Mouse (Mus musculus): Measurements from ENCODE around the gene Gm5901. TPM values are rescaled to one million over a fixed set of nuclear protein-coding genes. Genes with fewer than 3 reads are reported as not detected.

The Gm5901 gene
- polyA plus RNA-seq, 1 experiment from 2014 or later, result not detected

- H3K4me2 ChIP-seq (replicated peaks), result no peak overlapping the region
- H3K9me3 ChIP-seq (ENCODE audit: control insufficient read depth, low read length), result no peaks in the 10 kb centered on the region
- H3K36me3 ChIP-seq (replicated peaks; ENCODE audit: control insufficient read depth, insufficient read depth), result peaks cover 25% of the 10 kb centered on the region
- no peak overlapping the region for H3K4me3 ChIP-seq (replicated peaks; ENCODE audit: low read length)
- DNase-seq (ENCODE audit: low spot score), result no peak
- no peak for ATAC-seq (ENCODE audit: low FRiP score)
- H3K27ac ChIP-seq, result no peak overlapping the region
- H3K9ac ChIP-seq, result no peak overlapping the region
- H3K4me1 ChIP-seq (replicated peaks; ENCODE audit: control insufficient read depth, insufficient read depth, low read length), result no peaks in the 10 kb centered on the region
- WGBS, result 93% methylated on average over 4 of the region's 4 CpGs
- no peaks in the 10 kb centered on the region for H3K27me3 ChIP-seq (ENCODE audit: control insufficient read depth, insufficient read depth, low read length)
These were observed 6.3 kb upstream of the Gm5901 start for GRCm38 (mm10) chr7:105368521-105368920.

GRCm38 (mm10) chr7:105372912-105373311 lies 1.9 kb upstream of the Gm5901 start:
- no peaks in the 10 kb centered on the region for H3K27me3 ChIP-seq (ENCODE audit: control insufficient read depth, insufficient read depth, low read length)
- ATAC-seq (ENCODE audit: low FRiP score) (no peak), DNase-seq (ENCODE audit: low spot score) (no peak)
- H3K9ac ChIP-seq, result no peak overlapping the region
- WGBS, result 100% methylated on average over 1 of the region's 1 CpGs
- H3K9me3 ChIP-seq (ENCODE audit: control insufficient read depth, low read length), result no peaks in the 10 kb centered on the region
- H3K4me3 ChIP-seq (replicated peaks; ENCODE audit: low read length), result no peak overlapping the region
- H3K4me1 ChIP-seq (replicated peaks; ENCODE audit: control insufficient read depth, insufficient read depth, low read length), result no peaks in the 10 kb centered on the region
- no peak overlapping the region for H3K27ac ChIP-seq
- no peak overlapping the region for H3K4me2 ChIP-seq (replicated peaks)
- peaks cover 63% of the 10 kb centered on the region for H3K36me3 ChIP-seq (replicated peaks; ENCODE audit: control insufficient read depth, insufficient read depth)

GRCm38 (mm10) chr7:105373509-105373908 lies 1.3 kb upstream of the Gm5901 start:
- no peaks in the 10 kb centered on the region for H3K9me3 ChIP-seq (ENCODE audit: control insufficient read depth, low read length)
- no peak overlapping the region for H3K4me2 ChIP-seq (replicated peaks)
- WGBS, result 92% methylated on average over 4 of the region's 4 CpGs
- no peak overlapping the region for H3K27ac ChIP-seq
- no peak overlapping the region for H3K4me3 ChIP-seq (replicated peaks; ENCODE audit: low read length)
- H3K27me3 ChIP-seq (ENCODE audit: control insufficient read depth, insufficient read depth, low read length), result no peaks in the 10 kb centered on the region
- H3K9ac ChIP-seq, result no peak overlapping the region
- no peaks in the 10 kb centered on the region for H3K4me1 ChIP-seq (replicated peaks; ENCODE audit: control insufficient read depth, insufficient read depth, low read length)
- peaks cover 69% of the 10 kb centered on the region for H3K36me3 ChIP-seq (replicated peaks; ENCODE audit: control insufficient read depth, insufficient read depth)
- ATAC-seq (ENCODE audit: low FRiP score), result no peak
- no peak for DNase-seq (ENCODE audit: low spot score)

- no peak overlapping the region for H3K4me2 ChIP-seq (replicated peaks)
- no peak for DNase-seq (ENCODE audit: low spot score)
- H3K36me3 ChIP-seq (replicated peaks; ENCODE audit: control insufficient read depth, insufficient read depth), result peaks cover 74% of the 10 kb centered on the region
- H3K9me3 ChIP-seq (ENCODE audit: control insufficient read depth, low read length), result no peaks in the 10 kb centered on the region
- H3K4me3 ChIP-seq (replicated peaks; ENCODE audit: low read length), result no peak overlapping the region
- H3K4me1 ChIP-seq (replicated peaks; ENCODE audit: control insufficient read depth, insufficient read depth, low read length), result no peaks in the 10 kb centered on the region
- H3K9ac ChIP-seq, result no peak overlapping the region
- WGBS, result 99% methylated on average over 3 of the region's 3 CpGs
- no peak overlapping the region for H3K27ac ChIP-seq
- no peak for ATAC-seq (ENCODE audit: low FRiP score)
- no peaks in the 10 kb centered on the region for H3K27me3 ChIP-seq (ENCODE audit: control insufficient read depth, insufficient read depth, low read length)
These were observed 862 bp upstream of the Gm5901 start for GRCm38 (mm10) chr7:105373976-105374375.

- WGBS, result 98% methylated on average over 3 of the region's 3 CpGs
- Histone ChIP-seq H3K36me3 (replicated peaks; ENCODE audit: control insufficient read depth, insufficient read depth) (peaks cover 95% of the 10 kb centered on the region), H3K27me3 (ENCODE audit: control insufficient read depth, insufficient read depth, low read length) (no peaks in the 10 kb centered on the region), H3K27ac (no peak overlapping the region), H3K9ac (no peak overlapping the region), H3K9me3 (ENCODE audit: control insufficient read depth, low read length) (no peaks in the 10 kb centered on the region), H3K4me3 (replicated peaks; ENCODE audit: low read length) (no peak overlapping the region), H3K4me1 (replicated peaks; ENCODE audit: control insufficient read depth, insufficient read depth, low read length) (no peaks in the 10 kb centered on the region), H3K4me2 (replicated peaks) (no peak overlapping the region)
- DNase-seq (ENCODE audit: low spot score) (no peak), ATAC-seq (ENCODE audit: low FRiP score) (no peak)
These were observed 5.5 kb downstream of the Gm5901 start for GRCm38 (mm10) chr7:105380329-105380728.

- H3K36me3 ChIP-seq (replicated peaks; ENCODE audit: control insufficient read depth, insufficient read depth), result peaks cover 75% of the 10 kb centered on the region
- 98% methylated on average over 2 of the region's 2 CpGs for WGBS
- no peak for DNase-seq (ENCODE audit: low spot score)
- no peak overlapping the region for H3K27ac ChIP-seq
- no peak overlapping the region for H3K9ac ChIP-seq
- ATAC-seq (ENCODE audit: low FRiP score), result no peak
- no peaks in the 10 kb centered on the region for H3K9me3 ChIP-seq (ENCODE audit: control insufficient read depth, low read length)
- no peak overlapping the region for H3K4me3 ChIP-seq (replicated peaks; ENCODE audit: low read length)
- no peak overlapping the region for H3K4me2 ChIP-seq (replicated peaks)
- H3K27me3 ChIP-seq (ENCODE audit: control insufficient read depth, insufficient read depth, low read length), result no peaks in the 10 kb centered on the region
- H3K4me1 ChIP-seq (replicated peaks; ENCODE audit: control insufficient read depth, insufficient read depth, low read length), result no peaks in the 10 kb centered on the region
These were observed 12.9 kb downstream of the Gm5901 start for GRCm38 (mm10) chr7:105387696-105388095.

- no peak for DNase-seq (ENCODE audit: low spot score)
- Histone ChIP-seq H3K4me1 (replicated peaks; ENCODE audit: control insufficient read depth, insufficient read depth, low read length) (no peaks in the 10 kb centered on the region), H3K27ac (no peak overlapping the region), H3K4me2 (replicated peaks) (no peak overlapping the region), H3K9ac (no peak overlapping the region), H3K36me3 (replicated peaks; ENCODE audit: control insufficient read depth, insufficient read depth) (peaks cover 50% of the 10 kb centered on the region), H3K27me3 (ENCODE audit: control insufficient read depth, insufficient read depth, low read length) (no peaks in the 10 kb centered on the region), H3K9me3 (ENCODE audit: control insufficient read depth, low read length) (no peaks in the 10 kb centered on the region), H3K4me3 (replicated peaks; ENCODE audit: low read length) (no peak overlapping the region)
- 100% methylated on average over 2 of the region's 2 CpGs for WGBS
- ATAC-seq (ENCODE audit: low FRiP score), result no peak
These were observed 15.4 kb downstream of the Gm5901 start for GRCm38 (mm10) chr7:105390236-105390635.

GRCm38 (mm10) chr7:105394606-105395005 lies 19.8 kb downstream of the Gm5901 start:
- Histone ChIP-seq H3K4me2 (replicated peaks) (no peak overlapping the region), H3K27me3 (ENCODE audit: control insufficient read depth, insufficient read depth, low read length) (no peaks in the 10 kb centered on the region), H3K9ac (no peak overlapping the region), H3K36me3 (replicated peaks; ENCODE audit: control insufficient read depth, insufficient read depth) (peaks cover 11% of the 10 kb centered on the region), H3K4me3 (replicated peaks; ENCODE audit: low read length) (no peak overlapping the region), H3K27ac (no peak overlapping the region), H3K4me1 (replicated peaks; ENCODE audit: control insufficient read depth, insufficient read depth, low read length) (peaks cover 10% of the 10 kb centered on the region), H3K9me3 (ENCODE audit: control insufficient read depth, low read length) (no peaks in the 10 kb centered on the region)
- ATAC-seq (ENCODE audit: low FRiP score) (no peak), DNase-seq (ENCODE audit: low spot score) (no peak)
- 85% methylated on average over 1 of the region's 1 CpGs for WGBS

- DNase-seq (ENCODE audit: low spot score), result no peak
- Histone ChIP-seq H3K27me3 (ENCODE audit: control insufficient read depth, insufficient read depth, low read length) (no peaks in the 10 kb centered on the region), H3K4me1 (replicated peaks; ENCODE audit: control insufficient read depth, insufficient read depth, low read length) (peaks cover 10% of the 10 kb centered on the region), H3K27ac (no peak overlapping the region), H3K4me3 (replicated peaks; ENCODE audit: low read length) (no peak overlapping the region), H3K9me3 (ENCODE audit: control insufficient read depth, low read length) (no peaks in the 10 kb centered on the region), H3K9ac (no peak overlapping the region), H3K36me3 (replicated peaks; ENCODE audit: control insufficient read depth, insufficient read depth) (peaks cover 5% of the 10 kb centered on the region; the same call in 1 of the 2 replicates), H3K4me2 (replicated peaks) (no peak overlapping the region)
- no peak for ATAC-seq (ENCODE audit: low FRiP score)
These were observed 20.4 kb downstream of the Gm5901 start for GRCm38 (mm10) chr7:105395131-105395820.

- Histone ChIP-seq H3K9me3 (ENCODE audit: control insufficient read depth, low read length) (no peaks in the 10 kb centered on the region), H3K4me2 (replicated peaks) (no peak overlapping the region), H3K4me3 (replicated peaks; ENCODE audit: low read length) (no peak overlapping the region), H3K9ac (no peak overlapping the region), H3K27me3 (ENCODE audit: control insufficient read depth, insufficient read depth, low read length) (no peaks in the 10 kb centered on the region), H3K4me1 (replicated peaks; ENCODE audit: control insufficient read depth, insufficient read depth, low read length) (peaks cover 14% of the 10 kb centered on the region), H3K27ac (no peak overlapping the region), H3K36me3 (replicated peaks; ENCODE audit: control insufficient read depth, insufficient read depth) (peaks cover 5% of the 10 kb centered on the region; the same call in 1 of the 2 replicates)
- no peak for DNase-seq (ENCODE audit: low spot score)
- no peak for ATAC-seq (ENCODE audit: low FRiP score)
These were observed 21.3 kb downstream of the Gm5901 start for GRCm38 (mm10) chr7:105396126-105396525.
